Mouse (Mus musculus): ENCODE data around the gene Cd101.

- TF ChIP-seq CTCF (IDR thresholded peaks at IDR 0.05; ENCODE audit: control insufficient read depth, insufficient read depth, insufficient read length) (no peak), USF1 (IDR thresholded peaks at IDR 0.05; ENCODE audit: low read depth) (no peak), MAX (IDR thresholded peaks at IDR 0.05) (no peak), MYOD1 (IDR thresholded peaks at IDR 0.05; ENCODE audit: control insufficient read depth, insufficient read length, low read depth) (no peak), FOSL1 (IDR thresholded peaks at IDR 0.05; ENCODE audit: insufficient read depth, low read length, poor library complexity, severe bottlenecking) (no peak), CEBPB (IDR thresholded peaks at IDR 0.05; ENCODE audit: low read depth) (no peak)
Observed at GRCm38 (mm10) chr3:100990231-100990630, 39.1 kb downstream of the Cd101 start.
